Mouse (Mus musculus): Measurements from ENCODE around the gene Cstf1. TPM values are rescaled to one million over a fixed set of nuclear protein-coding genes. Genes with fewer than 3 reads are reported as not detected.

Gene Cstf1
- polyA plus RNA-seq, 1 experiment from 2014 or later, result 45.6 TPM

DNA sequence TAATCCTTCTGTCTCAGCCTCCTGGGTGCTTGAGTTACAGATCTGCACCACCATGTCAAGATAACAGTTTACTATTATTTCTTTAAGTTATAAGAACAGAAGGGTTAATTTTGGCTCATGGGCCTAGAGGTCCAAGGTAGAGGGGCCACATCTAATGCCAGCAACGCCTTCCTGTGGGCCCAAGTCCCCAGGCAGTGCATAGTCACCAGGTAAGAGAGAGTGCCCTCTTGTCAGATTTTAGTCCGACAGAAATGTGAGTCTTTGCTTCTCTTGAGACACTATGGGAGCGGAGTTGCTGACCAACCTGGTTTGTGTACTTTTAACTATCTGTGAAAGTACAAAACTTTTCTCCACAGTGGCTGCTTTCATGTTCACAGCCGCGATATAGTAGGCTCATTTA, 25.8 kb upstream of the Cstf1 start:
- peaks cover 18% of the 10 kb centered on the region for H3K4me1 ChIP-seq (replicated peaks; ENCODE audit: control insufficient read depth, insufficient read depth, low read length)
- no peak for ATAC-seq (replicated peaks; ENCODE audit: low FRiP score, low TSS enrichment, low read depth)
- H3K36me3 ChIP-seq (ENCODE audit: control insufficient read depth, insufficient read depth, low read length), result no peaks in the 10 kb centered on the region
- peak overlapping the region; percentile 58 for H3K4me3 ChIP-seq (ENCODE audit: low read depth, low read length)
- WGBS, result 34% methylated on average over 5 of the region's 5 CpGs
- no peak overlapping the region for H3K9ac ChIP-seq (ENCODE audit: low read length)
- no peak for DNase-seq (ENCODE audit: low spot score)
- no peaks in the 10 kb centered on the region for H3K27me3 ChIP-seq (replicated peaks; ENCODE audit: control insufficient read depth, insufficient read depth, low read length)
- H3K9me3 ChIP-seq (ENCODE audit: control insufficient read depth, low read length), result no peaks in the 10 kb centered on the region
- H3K4me2 ChIP-seq (ENCODE audit: low read length), result peak overlapping the region; percentile 97
- 0 out of 2 replicates have a peak overlapping the region, but pooled peaks have one; percentile 27 for H3K27ac ChIP-seq (ENCODE audit: low read depth)

GRCm38 (mm10) chr2:172345258-172345738, 25.2 kb upstream of the Cstf1 start, which contains the start of gene Fam210b:
Gene Fam210b, plus strand, starts transcription at chr2:172345565.
- H3K36me3 ChIP-seq (ENCODE audit: control insufficient read depth, insufficient read depth, low read length), result no peaks in the 10 kb centered on the region
- peak within 1 kb of the TSS; percentile 58 for H3K4me3 ChIP-seq (ENCODE audit: low read depth, low read length)
- no peaks in the 10 kb centered on the region for H3K9me3 ChIP-seq (ENCODE audit: control insufficient read depth, low read length)
- H3K9ac ChIP-seq (ENCODE audit: low read length), result peak within 1 kb of the TSS; percentile 52
- H3K27me3 ChIP-seq (replicated peaks; ENCODE audit: control insufficient read depth, insufficient read depth, low read length), result no peaks in the 10 kb centered on the region
- DNase-seq (ENCODE audit: low spot score) (peak; percentile 95), ATAC-seq (replicated peaks; ENCODE audit: low FRiP score, low TSS enrichment, low read depth) (peak; percentile 96)
- 0 out of 2 replicates have a peak within 1 kb of the TSS, but pooled peaks have one; percentile 27 for H3K27ac ChIP-seq (ENCODE audit: low read depth)
- 1% methylated on average over 35 of the region's 35 CpGs for WGBS
- peaks cover 18% of the 10 kb centered on the region for H3K4me1 ChIP-seq (replicated peaks; ENCODE audit: control insufficient read depth, insufficient read depth, low read length)
- H3K4me2 ChIP-seq (ENCODE audit: low read length), result peak within 1 kb of the TSS; percentile 97

DNA sequence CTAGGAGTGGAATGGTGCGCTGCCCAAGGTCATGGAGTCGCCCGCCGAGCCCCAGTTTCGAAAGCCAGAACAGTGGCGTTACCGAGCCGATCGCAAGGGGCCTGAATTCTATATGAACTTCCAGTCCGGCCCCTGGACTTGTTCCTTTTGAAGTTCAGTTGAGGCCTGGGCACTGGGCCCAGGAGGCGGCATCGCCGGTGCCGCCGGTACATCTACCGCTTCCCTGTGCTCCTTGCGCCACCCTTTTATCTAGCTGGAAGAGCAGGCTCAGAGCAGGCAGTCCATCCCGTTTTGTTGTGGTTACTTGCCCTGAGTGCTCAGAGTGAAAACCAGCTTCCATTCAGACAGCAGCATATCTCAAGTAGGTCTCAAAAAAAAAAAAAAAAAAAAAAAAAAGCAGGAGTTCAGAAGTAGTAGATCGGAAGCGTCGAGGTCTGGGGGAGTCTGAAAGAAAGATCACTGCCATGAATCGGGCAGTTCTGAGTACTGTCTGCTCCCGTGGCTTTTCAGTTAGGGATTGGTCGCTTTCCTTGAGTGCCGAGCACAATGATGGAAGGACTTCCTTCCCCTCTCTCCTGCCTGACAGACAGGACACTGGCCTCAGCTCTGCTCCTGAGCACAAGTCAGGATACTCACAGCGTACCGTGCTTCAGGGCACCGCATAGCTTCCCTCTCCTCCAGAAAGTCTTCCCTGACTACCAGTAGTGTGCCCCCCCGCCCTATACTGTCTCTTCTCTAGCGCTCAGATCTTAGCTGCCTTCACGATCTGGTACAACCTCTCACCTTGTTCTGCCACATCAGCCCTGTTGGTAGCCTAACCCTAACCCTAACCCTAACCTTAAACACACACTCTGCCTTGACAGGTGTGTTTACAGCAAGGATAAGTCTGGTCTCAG, 24.2 kb upstream of the Cstf1 start:
- 9% methylated on average over 31 of the region's 31 CpGs for WGBS
- DNase-seq (ENCODE audit: low spot score), result no peak

GRCm38 (mm10) chr2:172346933-172347611, 23.4 kb upstream of the Cstf1 start:
- Histone ChIP-seq H3K27me3 (replicated peaks; ENCODE audit: control insufficient read depth, insufficient read depth, low read length) (no peaks in the 10 kb centered on the region), H3K27ac (ENCODE audit: low read depth) (no peak overlapping the region), H3K9me3 (ENCODE audit: control insufficient read depth, low read length) (no peaks in the 10 kb centered on the region), H3K4me1 (replicated peaks; ENCODE audit: control insufficient read depth, insufficient read depth, low read length) (peaks cover 18% of the 10 kb centered on the region), H3K4me2 (ENCODE audit: low read length) (no peak overlapping the region), H3K36me3 (ENCODE audit: control insufficient read depth, insufficient read depth, low read length) (no peaks in the 10 kb centered on the region), H3K4me3 (ENCODE audit: low read depth, low read length) (no peak overlapping the region), H3K9ac (ENCODE audit: low read length) (no peak overlapping the region)
- ATAC-seq (replicated peaks; ENCODE audit: low FRiP score, low TSS enrichment, low read depth) (no peak), DNase-seq (ENCODE audit: low spot score) (no peak)
- WGBS, result 65% methylated on average over 8 of the region's 8 CpGs

More for the DNA sequence above, 24.2 kb upstream of the Cstf1 start:
- H3K36me3 ChIP-seq (ENCODE audit: control insufficient read depth, insufficient read depth, low read length), result no peaks in the 10 kb centered on the region
- peak overlapping the region; percentile 52 for H3K9ac ChIP-seq (ENCODE audit: low read length)
- H3K27me3 ChIP-seq (replicated peaks; ENCODE audit: control insufficient read depth, insufficient read depth, low read length), result no peaks in the 10 kb centered on the region
- peak; percentile 2; the same call in 1 of the 2 replicates for ATAC-seq (replicated peaks; ENCODE audit: low FRiP score, low TSS enrichment, low read depth)
- peaks cover 18% of the 10 kb centered on the region for H3K4me1 ChIP-seq (replicated peaks; ENCODE audit: control insufficient read depth, insufficient read depth, low read length)
- no peak overlapping the region for H3K27ac ChIP-seq (ENCODE audit: low read depth)
- H3K4me2 ChIP-seq (ENCODE audit: low read length), result peak overlapping the region; percentile 97
- peak overlapping the region; percentile 58 for H3K4me3 ChIP-seq (ENCODE audit: low read depth, low read length)
- H3K9me3 ChIP-seq (ENCODE audit: control insufficient read depth, low read length), result no peaks in the 10 kb centered on the region

- H3K27me3 ChIP-seq (replicated peaks; ENCODE audit: control insufficient read depth, insufficient read depth, low read length), result no peaks in the 10 kb centered on the region
- no peak overlapping the region for H3K9ac ChIP-seq (ENCODE audit: low read length)
- no peak for ATAC-seq (replicated peaks; ENCODE audit: low FRiP score, low TSS enrichment, low read depth)
- H3K27ac ChIP-seq (ENCODE audit: low read depth), result peak overlapping the region; percentile 22; the same call in 1 of the 2 replicates
- no peak overlapping the region for H3K4me2 ChIP-seq (ENCODE audit: low read length)
- peaks cover 18% of the 10 kb centered on the region for H3K4me1 ChIP-seq (replicated peaks; ENCODE audit: control insufficient read depth, insufficient read depth, low read length)
- DNase-seq (ENCODE audit: low spot score), result no peak
- H3K4me3 ChIP-seq (ENCODE audit: low read depth, low read length), result no peak overlapping the region
- no peaks in the 10 kb centered on the region for H3K36me3 ChIP-seq (ENCODE audit: control insufficient read depth, insufficient read depth, low read length)
- H3K9me3 ChIP-seq (ENCODE audit: control insufficient read depth, low read length), result no peaks in the 10 kb centered on the region
- WGBS, result 21% methylated on average over 3 of the region's 3 CpGs
Measured at GRCm38 (mm10) chr2:172348297-172348950, 22.1 kb upstream of the Cstf1 start.

DNA sequence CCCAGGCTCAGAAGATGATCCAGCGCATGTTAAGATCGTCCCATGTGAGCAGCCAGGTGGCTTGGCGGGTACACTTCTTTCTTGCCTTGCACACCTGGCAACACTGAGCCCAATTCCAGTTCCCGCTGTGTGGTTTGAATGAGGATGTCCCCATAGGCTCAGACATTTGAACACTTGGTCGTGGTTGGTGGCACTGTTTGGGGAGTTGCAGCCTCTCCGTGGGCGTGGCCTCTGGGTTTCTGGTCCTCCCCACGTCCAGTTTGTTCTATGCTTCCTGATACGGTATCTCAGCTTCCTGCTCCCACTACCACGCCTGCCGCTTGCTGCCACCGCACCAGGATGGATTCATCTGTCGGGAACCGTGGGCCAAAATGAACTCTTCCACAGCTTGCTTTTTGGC, 20.7 kb upstream of the Cstf1 start:
- H3K4me1 ChIP-seq (replicated peaks; ENCODE audit: control insufficient read depth, insufficient read depth, low read length), result peaks cover 16% of the 10 kb centered on the region
- no peaks in the 10 kb centered on the region for H3K27me3 ChIP-seq (replicated peaks; ENCODE audit: control insufficient read depth, insufficient read depth, low read length)
- no peak overlapping the region for H3K4me2 ChIP-seq (ENCODE audit: low read length)
- DNase-seq (ENCODE audit: low spot score) (no peak), ATAC-seq (replicated peaks; ENCODE audit: low FRiP score, low TSS enrichment, low read depth) (no peak)
- H3K4me3 ChIP-seq (ENCODE audit: low read depth, low read length), result no peak overlapping the region
- no peaks in the 10 kb centered on the region for H3K9me3 ChIP-seq (ENCODE audit: control insufficient read depth, low read length)
- H3K36me3 ChIP-seq (ENCODE audit: control insufficient read depth, insufficient read depth, low read length), result peaks cover 9% of the 10 kb centered on the region
- no peak overlapping the region for H3K27ac ChIP-seq (ENCODE audit: low read depth)
- WGBS, result 78% methylated on average over 14 of the region's 14 CpGs
- no peak overlapping the region for H3K9ac ChIP-seq (ENCODE audit: low read length)

- H3K9me3 ChIP-seq (ENCODE audit: control insufficient read depth, low read length), result no peaks in the 10 kb centered on the region
- no peaks in the 10 kb centered on the region for H3K27me3 ChIP-seq (replicated peaks; ENCODE audit: control insufficient read depth, insufficient read depth, low read length)
- ATAC-seq (replicated peaks; ENCODE audit: low FRiP score, low TSS enrichment, low read depth) (no peak), DNase-seq (ENCODE audit: low spot score) (no peak)
- H3K4me1 ChIP-seq (replicated peaks; ENCODE audit: control insufficient read depth, insufficient read depth, low read length), result peaks cover 14% of the 10 kb centered on the region
- no peak overlapping the region for H3K4me3 ChIP-seq (ENCODE audit: low read depth, low read length)
- no peak overlapping the region for H3K9ac ChIP-seq (ENCODE audit: low read length)
- WGBS, result 65% methylated on average over 8 of the region's 8 CpGs
- H3K4me2 ChIP-seq (ENCODE audit: low read length), result no peak overlapping the region
- H3K27ac ChIP-seq (ENCODE audit: low read depth), result no peak overlapping the region
- peaks cover 19% of the 10 kb centered on the region for H3K36me3 ChIP-seq (ENCODE audit: control insufficient read depth, insufficient read depth, low read length)
Measured at GRCm38 (mm10) chr2:172350773-172351172, 19.7 kb upstream of the Cstf1 start.

- no peak for DNase-seq (ENCODE audit: low spot score)
- Histone ChIP-seq H3K4me1 (replicated peaks; ENCODE audit: control insufficient read depth, insufficient read depth, low read length) (peaks cover 9% of the 10 kb centered on the region), H3K27me3 (replicated peaks; ENCODE audit: control insufficient read depth, insufficient read depth, low read length) (no peaks in the 10 kb centered on the region), H3K27ac (ENCODE audit: low read depth) (no peak overlapping the region), H3K4me3 (ENCODE audit: low read depth, low read length) (no peak overlapping the region), H3K4me2 (ENCODE audit: low read length) (no peak overlapping the region), H3K9ac (ENCODE audit: low read length) (no peak overlapping the region), H3K36me3 (ENCODE audit: control insufficient read depth, insufficient read depth, low read length) (peaks cover 43% of the 10 kb centered on the region), H3K9me3 (ENCODE audit: control insufficient read depth, low read length) (no peaks in the 10 kb centered on the region)
- WGBS, result 87% methylated on average over 9 of the region's 9 CpGs
- no peak for ATAC-seq (replicated peaks; ENCODE audit: low FRiP score, low TSS enrichment, low read depth)
Measured at GRCm38 (mm10) chr2:172353218-172353617, 17.3 kb upstream of the Cstf1 start.
